Mouse (Mus musculus): ENCODE results near the gene Samsn1. TPM values are rescaled to one million over a fixed set of nuclear protein-coding genes. Genes with fewer than 3 reads are reported as not detected.
"Not testable (repeated sequence)": the region's sequence is repeated elsewhere in the genome, so short reads cannot be mapped to it uniquely, and the experiment has no call there.

The Samsn1 gene
- polyA plus RNA-seq, 1 experiment from 2014 or later: 4.5 TPM

DNA sequence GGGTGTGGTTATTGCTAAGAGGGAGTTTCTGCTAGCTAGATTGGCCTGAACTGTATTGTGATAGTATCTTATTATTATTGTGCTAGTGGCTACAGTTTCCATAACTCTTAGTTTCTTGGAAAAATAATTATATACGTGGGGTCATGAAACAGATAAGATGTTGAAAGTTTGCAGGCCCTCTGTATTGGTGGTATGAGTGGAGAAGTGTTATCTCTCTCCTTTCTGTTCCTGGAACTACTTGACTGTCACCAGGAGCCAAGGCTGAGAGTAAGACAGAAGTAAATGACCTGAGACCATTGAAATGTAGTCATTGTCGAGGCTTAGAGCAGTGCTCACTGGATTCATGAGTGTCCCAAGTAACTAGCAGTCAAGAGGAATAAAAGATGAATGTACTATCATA is 169.6 kb downstream of the Samsn1 start:
- Histone ChIP-seq H3K9ac (ENCODE audit: low read depth, low read length) (no peak overlapping the region), H3K36me3 (ENCODE audit: control insufficient read depth, insufficient read depth, low read length) (no peaks in the 10 kb centered on the region), H3K4me1 (ENCODE audit: control insufficient read depth, insufficient read depth, low read length) (no peaks in the 10 kb centered on the region; the same call in 1 of the 2 replicates), H3K9me3 (ENCODE audit: control insufficient read depth, low read length) (no peaks in the 10 kb centered on the region), H3K4me3 (ENCODE audit: low read depth, low read length) (no peak overlapping the region), H3K27me3 (replicated peaks; ENCODE audit: control insufficient read depth, insufficient read depth, low read length) (no peaks in the 10 kb centered on the region), H3K4me2 (ENCODE audit: low read depth, low read length) (no peak overlapping the region), H3K27ac (replicated peaks; ENCODE audit: low read depth, low read length) (no peak overlapping the region)
- ATAC-seq (ENCODE audit: low read depth) (no peak), DNase-seq (ENCODE audit: low spot score) (no peak)
- 76% methylated on average over 2 of the region's 2 CpGs for WGBS

DNA sequence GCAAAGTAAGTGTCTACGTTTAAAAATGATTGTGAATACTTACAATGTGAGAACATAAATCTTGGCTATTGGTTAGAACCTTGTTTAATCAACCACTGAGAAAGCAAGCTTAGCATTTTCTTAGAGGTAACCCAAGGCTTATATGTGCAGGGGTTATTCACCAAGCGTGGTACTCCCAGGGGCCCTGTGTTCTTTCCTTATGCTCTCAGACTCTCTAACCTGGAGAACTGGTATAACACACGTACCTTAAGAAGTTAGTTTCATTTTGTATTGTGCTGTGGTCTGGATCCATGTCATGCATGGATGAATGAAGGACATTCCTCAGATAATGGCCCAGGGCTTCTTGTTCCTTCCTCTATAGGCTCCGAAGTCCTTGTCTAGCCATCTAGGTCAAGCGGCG is 173.0 kb downstream of the Samsn1 start:
- H3K36me3 ChIP-seq (ENCODE audit: control insufficient read depth, insufficient read depth, low read length): no peaks in the 10 kb centered on the region

DNA sequence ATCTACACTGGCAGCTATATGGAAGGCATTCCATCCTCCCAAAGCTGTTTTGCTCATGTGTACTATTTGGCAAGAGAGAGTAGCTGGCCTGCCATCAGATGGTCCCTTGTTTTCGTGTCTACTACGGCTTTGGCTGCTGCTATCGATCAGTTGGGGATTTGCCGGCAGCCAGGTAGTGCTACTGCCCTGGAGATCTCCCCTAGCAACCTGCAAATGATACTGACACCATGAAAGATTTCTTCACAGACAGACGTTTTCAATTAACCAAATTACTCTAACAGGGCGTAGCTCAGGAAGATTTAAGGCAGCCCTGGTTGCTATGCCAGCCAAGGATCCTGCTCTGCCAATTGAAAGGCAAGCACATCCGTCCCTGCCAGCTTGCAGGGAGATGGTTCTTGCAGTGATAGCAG is 178.4 kb downstream of the Samsn1 start:
- no peaks in the 10 kb centered on the region for H3K27me3 ChIP-seq (replicated peaks; ENCODE audit: control insufficient read depth, insufficient read depth, low read length)
- no peaks in the 10 kb centered on the region for H3K9me3 ChIP-seq (ENCODE audit: control insufficient read depth, low read length)
- ATAC-seq (ENCODE audit: low read depth): no peak
- 31% methylated on average over 7 of the region's 7 CpGs for WGBS
- no peaks in the 10 kb centered on the region for H3K36me3 ChIP-seq (ENCODE audit: control insufficient read depth, insufficient read depth, low read length)
- DNase-seq (ENCODE audit: low spot score): peak; percentile 29
- no peak overlapping the region for H3K9ac ChIP-seq (ENCODE audit: low read depth, low read length)
- no peak overlapping the region for H3K27ac ChIP-seq (replicated peaks; ENCODE audit: low read depth, low read length)
- no peak overlapping the region for H3K4me2 ChIP-seq (ENCODE audit: low read depth, low read length)
- H3K4me3 ChIP-seq (ENCODE audit: low read depth, low read length): no peak overlapping the region
- 0 out of 2 replicates have a peak, but pooled peaks cover 5% of the 10 kb centered on the region for H3K4me1 ChIP-seq (ENCODE audit: control insufficient read depth, insufficient read depth, low read length)

More for the DNA sequence above, 173.0 kb downstream of the Samsn1 start:
- no peak for DNase-seq (ENCODE audit: low spot score)
- Histone ChIP-seq H3K4me3 (ENCODE audit: low read depth, low read length) (no peak overlapping the region), H3K4me2 (ENCODE audit: low read depth, low read length) (no peak overlapping the region), H3K27me3 (replicated peaks; ENCODE audit: control insufficient read depth, insufficient read depth, low read length) (no peaks in the 10 kb centered on the region), H3K9me3 (ENCODE audit: control insufficient read depth, low read length) (no peaks in the 10 kb centered on the region), H3K4me1 (ENCODE audit: control insufficient read depth, insufficient read depth, low read length) (no peaks in the 10 kb centered on the region; the same call in 1 of the 2 replicates), H3K9ac (ENCODE audit: low read depth, low read length) (no peak overlapping the region), H3K27ac (replicated peaks; ENCODE audit: low read depth, low read length) (no peak overlapping the region)
- ATAC-seq (ENCODE audit: low read depth): no peak
- 82% methylated on average over 6 of the region's 6 CpGs for WGBS

DNA sequence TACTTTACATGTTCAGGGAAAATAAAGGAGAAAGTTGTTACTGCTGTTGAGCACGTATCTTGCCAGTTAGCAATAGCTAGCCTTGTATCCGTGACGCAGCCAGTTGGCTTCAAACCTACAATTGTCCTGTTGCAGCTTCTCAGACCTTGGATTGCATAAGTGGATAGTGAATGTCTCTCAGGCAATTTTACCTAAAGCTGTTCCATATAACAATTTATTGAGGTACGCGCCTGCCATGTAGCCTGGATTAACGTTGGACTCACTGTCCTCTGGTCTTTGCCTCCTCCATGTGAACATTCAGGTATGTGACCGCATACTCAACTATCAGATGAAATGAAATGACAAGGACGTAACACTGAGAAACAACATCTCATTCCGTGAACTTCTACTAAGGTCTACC is 179.1 kb downstream of the Samsn1 start:
- Histone ChIP-seq H3K9me3 (ENCODE audit: control insufficient read depth, low read length) (no peaks in the 10 kb centered on the region), H3K27ac (replicated peaks; ENCODE audit: low read depth, low read length) (no peak overlapping the region), H3K9ac (ENCODE audit: low read depth, low read length) (no peak overlapping the region), H3K4me1 (ENCODE audit: control insufficient read depth, insufficient read depth, low read length) (0 out of 2 replicates have a peak, but pooled peaks cover 5% of the 10 kb centered on the region), H3K27me3 (replicated peaks; ENCODE audit: control insufficient read depth, insufficient read depth, low read length) (no peaks in the 10 kb centered on the region), H3K36me3 (ENCODE audit: control insufficient read depth, insufficient read depth, low read length) (no peaks in the 10 kb centered on the region), H3K4me3 (ENCODE audit: low read depth, low read length) (no peak overlapping the region), H3K4me2 (ENCODE audit: low read depth, low read length) (no peak overlapping the region)
- WGBS: 91% methylated on average over 9 of the region's 9 CpGs
- DNase-seq (ENCODE audit: low spot score) (no peak), ATAC-seq (ENCODE audit: low read depth) (no peak)

DNA sequence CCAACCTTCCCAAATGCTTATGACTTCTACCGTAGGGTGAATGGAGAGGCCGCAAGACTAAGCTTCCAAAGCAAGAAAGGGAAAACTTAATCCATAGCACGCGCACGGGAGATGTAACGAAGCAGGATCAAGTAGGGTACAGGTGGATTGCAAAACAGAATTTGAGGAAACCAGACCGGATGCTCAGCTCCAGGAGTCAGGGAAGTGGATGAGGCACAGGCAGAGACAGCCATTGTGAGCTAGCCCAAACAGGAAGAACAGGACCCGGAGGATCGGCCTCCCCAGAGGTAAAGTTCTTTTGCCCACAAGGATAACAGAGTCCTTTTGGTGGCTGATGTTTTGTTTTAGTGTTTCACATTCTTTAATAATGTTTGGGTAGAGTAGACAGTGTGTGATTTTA is 179.5 kb downstream of the Samsn1 start:
- Histone ChIP-seq H3K4me3 (ENCODE audit: low read depth, low read length) (no peak overlapping the region), H3K9me3 (ENCODE audit: control insufficient read depth, low read length) (no peaks in the 10 kb centered on the region), H3K4me2 (ENCODE audit: low read depth, low read length) (no peak overlapping the region), H3K36me3 (ENCODE audit: control insufficient read depth, insufficient read depth, low read length) (no peaks in the 10 kb centered on the region), H3K27me3 (replicated peaks; ENCODE audit: control insufficient read depth, insufficient read depth, low read length) (no peaks in the 10 kb centered on the region), H3K27ac (replicated peaks; ENCODE audit: low read depth, low read length) (no peak overlapping the region), H3K9ac (ENCODE audit: low read depth, low read length) (no peak overlapping the region), H3K4me1 (ENCODE audit: control insufficient read depth, insufficient read depth, low read length) (0 out of 2 replicates have a peak, but pooled peaks cover 5% of the 10 kb centered on the region)
- DNase-seq (ENCODE audit: low spot score): no peak
- WGBS: 85% methylated on average over 9 of the region's 9 CpGs
- no peak for ATAC-seq (ENCODE audit: low read depth)

DNA sequence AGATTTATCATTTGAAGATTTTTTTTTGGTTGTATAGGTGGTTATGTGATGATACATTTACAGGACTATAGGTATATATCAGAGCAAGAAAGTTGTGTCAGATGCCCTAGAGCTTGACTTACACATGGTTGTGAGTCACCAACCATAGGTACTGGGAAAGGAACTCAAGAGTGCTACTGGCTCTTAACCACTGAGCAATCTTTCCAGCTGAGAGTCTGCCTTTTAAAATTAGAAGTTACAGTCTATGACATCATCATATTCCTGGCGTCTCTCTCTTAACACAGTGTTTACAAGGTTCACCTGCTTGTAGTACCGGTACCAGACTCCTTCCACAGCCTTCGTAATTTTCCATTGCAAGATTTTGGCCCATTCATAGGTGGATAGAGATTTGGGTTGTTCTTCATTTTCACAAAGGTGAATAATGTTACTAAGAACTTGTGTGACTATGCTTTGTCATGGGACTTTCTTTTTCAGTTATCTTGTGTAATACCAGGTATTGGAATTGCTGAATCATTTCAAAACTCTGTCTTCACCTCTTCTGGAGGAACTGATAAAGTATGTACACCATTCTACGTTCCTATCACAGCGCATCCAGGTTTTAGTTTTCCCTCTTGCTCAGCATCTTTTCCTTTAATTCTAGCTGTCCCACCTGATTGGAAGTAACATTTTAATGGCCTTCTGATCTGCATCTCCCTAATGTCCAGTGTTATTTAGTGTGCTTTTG is 184.2 kb downstream of the Samsn1 start:
- H3K27ac ChIP-seq (replicated peaks; ENCODE audit: low read depth, low read length): no peak overlapping the region
- DNase-seq (ENCODE audit: low spot score) (no peak), ATAC-seq (ENCODE audit: low read depth) (no peak)
- no peaks in the 10 kb centered on the region for H3K27me3 ChIP-seq (replicated peaks; ENCODE audit: control insufficient read depth, insufficient read depth, low read length)
- 91% methylated on average over 5 of the region's 5 CpGs for WGBS
- no peaks in the 10 kb centered on the region for H3K36me3 ChIP-seq (ENCODE audit: control insufficient read depth, insufficient read depth, low read length)
- no peaks in the 10 kb centered on the region for H3K9me3 ChIP-seq (ENCODE audit: control insufficient read depth, low read length)
- no peak overlapping the region for H3K9ac ChIP-seq (ENCODE audit: low read depth, low read length)
- H3K4me1 ChIP-seq (ENCODE audit: control insufficient read depth, insufficient read depth, low read length): no peaks in the 10 kb centered on the region
- H3K4me2 ChIP-seq (ENCODE audit: low read depth, low read length): no peak overlapping the region
- H3K4me3 ChIP-seq (ENCODE audit: low read depth, low read length): no peak overlapping the region

DNA sequence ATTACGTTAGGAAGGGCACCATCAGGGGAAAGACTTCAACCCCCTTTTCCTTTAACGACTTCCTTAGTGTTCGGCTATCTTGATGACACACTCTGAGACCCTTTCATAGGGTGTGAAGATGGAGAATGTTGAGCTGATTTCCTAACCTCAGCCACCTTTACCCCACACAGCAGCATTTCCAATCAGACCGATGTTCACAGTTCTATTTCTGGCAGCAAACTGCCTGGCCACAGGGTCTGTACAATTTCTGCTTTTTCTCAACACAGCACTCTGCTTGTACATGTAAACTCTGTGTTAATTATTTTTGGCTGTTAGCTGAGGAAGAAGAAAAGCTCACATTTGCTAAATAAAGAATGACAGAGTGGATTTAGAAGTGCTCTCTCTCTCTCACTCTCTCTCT is 190.7 kb downstream of the Samsn1 start:
- no peak overlapping the region for H3K27ac ChIP-seq (replicated peaks; ENCODE audit: low read depth, low read length)
- WGBS: 72% methylated on average over 4 of the region's 4 CpGs
- H3K4me3 ChIP-seq (ENCODE audit: low read depth, low read length): no peak overlapping the region
- no peaks in the 10 kb centered on the region for H3K27me3 ChIP-seq (replicated peaks; ENCODE audit: control insufficient read depth, insufficient read depth, low read length)
- no peak for ATAC-seq (ENCODE audit: low read depth)
- no peaks in the 10 kb centered on the region for H3K36me3 ChIP-seq (ENCODE audit: control insufficient read depth, insufficient read depth, low read length)
- H3K9me3 ChIP-seq (ENCODE audit: control insufficient read depth, low read length): no peaks in the 10 kb centered on the region
- H3K4me2 ChIP-seq (ENCODE audit: low read depth, low read length): no peak overlapping the region
- H3K4me1 ChIP-seq (ENCODE audit: control insufficient read depth, insufficient read depth, low read length): no peaks in the 10 kb centered on the region
- no peak overlapping the region for H3K9ac ChIP-seq (ENCODE audit: low read depth, low read length)
- DNase-seq (ENCODE audit: low spot score): no peak

DNA sequence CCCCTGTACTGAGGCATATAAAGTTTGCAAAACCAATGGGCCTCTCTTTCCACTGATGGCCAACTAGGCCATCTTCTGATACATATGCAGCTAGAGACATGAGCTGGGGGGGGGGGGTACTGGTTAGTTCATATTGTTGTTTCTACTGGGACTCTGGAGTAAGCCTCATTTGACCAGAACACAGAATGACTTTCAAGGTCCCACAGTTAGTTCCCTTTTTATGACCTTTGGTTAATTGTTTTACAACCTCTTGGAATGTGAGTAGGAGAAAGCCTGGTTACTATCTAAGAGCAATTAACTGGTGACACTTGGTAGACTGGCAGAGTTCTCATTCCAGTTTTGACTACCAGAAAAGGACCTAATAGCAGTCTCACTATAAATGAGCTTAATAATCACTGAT is 195.1 kb downstream of the Samsn1 start:
- H3K4me3 ChIP-seq (ENCODE audit: low read depth, low read length); H3K27ac ChIP-seq (replicated peaks; ENCODE audit: low read depth, low read length); H3K4me2 ChIP-seq (ENCODE audit: low read depth, low read length); H3K36me3 ChIP-seq (ENCODE audit: control insufficient read depth, insufficient read depth, low read length); H3K9me3 ChIP-seq (ENCODE audit: control insufficient read depth, low read length); ATAC-seq (ENCODE audit: low read depth); DNase-seq (ENCODE audit: low spot score); H3K9ac ChIP-seq (ENCODE audit: low read depth, low read length); H3K27me3 ChIP-seq (replicated peaks; ENCODE audit: control insufficient read depth, insufficient read depth, low read length); H3K4me1 ChIP-seq (ENCODE audit: control insufficient read depth, insufficient read depth, low read length): not testable (repeated sequence)

DNA sequence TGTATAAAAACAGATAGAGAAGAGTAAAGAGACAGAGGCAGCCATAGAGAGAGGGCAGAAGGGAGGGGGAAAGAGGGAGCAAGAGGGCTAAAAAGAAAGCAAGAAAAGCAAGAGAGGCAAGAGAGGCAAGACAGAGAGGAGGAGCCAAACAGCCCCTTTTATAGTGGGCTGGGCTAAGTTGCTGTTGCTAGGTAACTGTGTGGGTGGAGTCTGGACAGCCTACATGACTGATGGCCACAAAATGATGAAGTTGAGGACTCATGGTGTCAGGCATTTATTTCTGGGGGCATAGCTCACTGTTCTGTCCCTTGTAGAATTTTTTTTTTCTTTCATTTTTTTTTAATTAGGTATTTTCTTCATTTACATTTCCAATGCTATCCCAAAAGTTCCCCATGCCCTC is 195.6 kb downstream of the Samsn1 start:
- Histone ChIP-seq H3K9me3 (ENCODE audit: control insufficient read depth, low read length) (no peaks in the 10 kb centered on the region), H3K4me2 (ENCODE audit: low read depth, low read length) (no peak overlapping the region), H3K4me3 (ENCODE audit: low read depth, low read length) (no peak overlapping the region), H3K27me3 (replicated peaks; ENCODE audit: control insufficient read depth, insufficient read depth, low read length) (no peaks in the 10 kb centered on the region), H3K27ac (replicated peaks; ENCODE audit: low read depth, low read length) (no peak overlapping the region), H3K4me1 (ENCODE audit: control insufficient read depth, insufficient read depth, low read length) (no peaks in the 10 kb centered on the region), H3K9ac (ENCODE audit: low read depth, low read length) (no peak overlapping the region), H3K36me3 (ENCODE audit: control insufficient read depth, insufficient read depth, low read length) (no peaks in the 10 kb centered on the region)
- DNase-seq (ENCODE audit: low spot score): no peak
- ATAC-seq (ENCODE audit: low read depth): no peak

Data from embryonic facial prominence, embryonic 14.5 days (tissue).